Mouse (Mus musculus) adrenal gland, postnatal 14 days (tissue): ENCODE measurements around the gene Ap1g2. TPM values are rescaled to one million over a fixed set of nuclear protein-coding genes. Genes with fewer than 3 reads are reported as not detected.

Source experiments
- DNase-seq: peaks from one replicate; pipeline ENCODE4 v3.0.0; 2021; ENCODE audit warnings: mixed read lengths
- total RNA-seq: library from RNA; stranded (reverse); gene quantifications from 2 replicates; pipeline ENCODE4 v1.2.3, GENCODE M21; 2021

The Ap1g2 gene
- total RNA-seq, 1 experiment from 2014 or later, result 26.6 TPM

- no peak for DNase-seq
Measured at GRCm38 (mm10) chr14:55059931-55060330, 46.5 kb downstream of the Ap1g2 start.

GRCm38 (mm10) chr14:55059009-55059408 is 47.4 kb downstream of the Ap1g2 start:
- no peak for DNase-seq

- peak; percentile 93 for DNase-seq
Measured at GRCm38 (mm10) chr14:55055167-55055834, 51.1 kb downstream of the Ap1g2 start.

- DNase-seq, result no peak
Measured at GRCm38 (mm10) chr14:55054191-55054749, 52.1 kb downstream of the Ap1g2 start.

GRCm38 (mm10) chr14:55053708-55054190 is 52.6 kb downstream of the Ap1g2 start:
- DNase-seq, result peak; percentile 34

DNA sequence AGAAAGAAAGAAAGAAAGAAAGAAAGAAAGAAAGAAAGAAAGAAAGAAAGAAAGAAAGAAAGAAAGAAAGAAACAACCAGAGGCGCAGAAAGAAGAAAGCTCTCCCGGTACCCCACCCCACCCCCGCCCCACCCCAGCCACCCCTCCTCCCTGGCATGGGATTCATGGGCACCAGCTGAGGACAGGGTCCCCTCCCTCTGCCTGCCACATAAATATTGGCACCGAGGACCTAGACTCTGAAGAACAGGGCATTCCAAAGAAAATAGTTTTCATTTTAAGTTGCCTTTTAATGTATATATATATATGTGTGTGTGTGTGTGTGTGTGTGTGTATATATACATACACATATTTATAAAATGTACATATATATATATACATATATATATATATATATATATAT is 53.3 kb downstream of the Ap1g2 start:
- DNase-seq, result no peak

DNA sequence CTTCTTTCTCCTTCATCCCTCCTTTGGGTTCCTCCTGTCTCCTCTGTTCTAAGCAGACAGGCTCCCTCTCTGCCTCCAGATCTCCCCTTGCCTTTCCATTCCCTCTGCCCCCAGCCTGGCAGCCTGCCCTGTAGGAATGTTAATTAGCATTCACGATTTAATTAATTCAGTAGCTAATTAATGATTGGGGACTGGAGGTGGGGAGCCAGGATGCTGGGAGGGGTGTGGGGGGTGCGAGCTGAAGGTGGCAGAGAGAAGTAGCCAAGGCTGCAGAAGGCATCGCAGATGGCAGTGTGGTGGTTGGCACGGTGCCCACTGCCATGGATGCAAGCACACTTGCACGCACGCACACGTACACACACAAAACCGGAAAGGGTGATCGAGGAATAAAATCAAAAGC is 53.9 kb downstream of the Ap1g2 start:
- peak; percentile 27 for DNase-seq

Other genes with a start within 250 kb of the Ap1g2 start
- 9.6 and 10.9 TPM in 2 replicates for gene Homez, start 235.6 kb downstream of the Ap1g2 start, total RNA-seq
- gene Ppp1r3e, start 229.0 kb downstream of the Ap1g2 start, total RNA-seq, result 14.0 and 15.9 TPM in 2 replicates
- gene Bcl2l2, start 223.2 kb downstream of the Ap1g2 start, total RNA-seq, result 43.5 and 51.9 TPM in 2 replicates
- 1.7 and 7.0 TPM in 2 replicates for gene Gm20521, start 223.2 kb downstream of the Ap1g2 start, total RNA-seq
- gene Pabpn1, start 214.1 kb downstream of the Ap1g2 start, total RNA-seq, result 154 and 191 TPM in 2 replicates
- gene Slc22a17, start 193.5 kb downstream of the Ap1g2 start, total RNA-seq, result 30.7 and 32.9 TPM in 2 replicates
- 3.1 and 6.2 TPM in 2 replicates for gene Efs, start 180.5 kb downstream of the Ap1g2 start, total RNA-seq
- not detected in 2 replicates for gene Il25, start 173.9 kb downstream of the Ap1g2 start, total RNA-seq
- 1.6 and 1.9 TPM in 2 replicates for gene Cmtm5, start 170.3 kb downstream of the Ap1g2 start, total RNA-seq
- 0.22 TPM in 1 of 2 replicates, not detected in the other for gene Myh6, start 139.7 kb downstream of the Ap1g2 start, total RNA-seq
- not detected in 2 replicates for gene Gm17428, start 129.7 kb downstream of the Ap1g2 start, total RNA-seq
- 0.11 TPM in 1 of 2 replicates, not detected in the other for gene Myh7, start 112.0 kb downstream of the Ap1g2 start, total RNA-seq
- gene Ngdn, start 91.1 kb downstream of the Ap1g2 start, total RNA-seq, result 34.5 and 39.2 TPM in 2 replicates
- gene Zfhx2, start 14.3 kb downstream of the Ap1g2 start, total RNA-seq, result 7.3 and 9.8 TPM in 2 replicates
- 11.3 and 15.8 TPM in 2 replicates for gene Thtpa, start 11.8 kb downstream of the Ap1g2 start, total RNA-seq
- gene Jph4, start 10.3 kb upstream of the Ap1g2 start, total RNA-seq, result 3.3 and 5.9 TPM in 2 replicates
- not detected in 2 replicates for gene Dhrs2, start 115.4 kb upstream of the Ap1g2 start, total RNA-seq